Mouse (Mus musculus) liver, embryonic 11.5 days (tissue): ENCODE results near the gene Tsku. TPM values are rescaled to one million over a fixed set of nuclear protein-coding genes. Genes with fewer than 3 reads are reported as not detected.

Experiments
- ATAC-seq: fragments of 200-750 bp; cut with Nextera tagmentation; replicated peaks from 2 replicates; pipeline ENCODE4 v1.8.0; 2017; ENCODE audit warnings: moderate number of reproducible peaks, mild to moderate bottlenecking, moderate TSS enrichment, moderate library complexity; ENCODE audit not compliant: low FRiP score
- DNase-seq: peaks from one replicate; pipeline ENCODE4 v3.0.0-alpha.2; 2017; ENCODE audit warnings: low spot score
- H3K27ac ChIP-seq: fragments of 300-500 bp; sonication (generic); 2 replicates; pipeline ENCODE4 v1.5.1; 2014; ENCODE audit warnings: mild to moderate bottlenecking, low read depth, low read length, control low read depth
- H3K27me3 ChIP-seq: fragments of 300-500 bp; sonication (generic); replicated peaks from 2 replicates; pipeline ENCODE4 v1.6.1; 2014; ENCODE audit warnings: low read length, mixed read lengths; ENCODE audit not compliant: control insufficient read depth, insufficient read depth
- H3K36me3 ChIP-seq: fragments of 300-500 bp; sonication (generic); 2 replicates; pipeline ENCODE4 v1.6.1; 2014; ENCODE audit warnings: mild to moderate bottlenecking, low read length, moderate library complexity, mixed read lengths; ENCODE audit not compliant: control insufficient read depth, insufficient read depth
- H3K4me1 ChIP-seq: fragments of 300-500 bp; sonication (generic); replicated peaks from 2 replicates; pipeline ENCODE4 v1.6.1; 2014; ENCODE audit warnings: low read length, mixed read lengths; ENCODE audit not compliant: control insufficient read depth, insufficient read depth
- H3K4me2 ChIP-seq: fragments of 300-500 bp; sonication (generic); 2 replicates; pipeline ENCODE4 v1.6.1; 2014; ENCODE audit warnings: mild to moderate bottlenecking, control low read depth, moderate library complexity
- H3K4me3 ChIP-seq: fragments of 300-500 bp; sonication (generic); 2 replicates; pipeline ENCODE4 v1.5.1; 2014; ENCODE audit warnings: low read depth, low read length, control low read depth
- H3K9ac ChIP-seq: fragments of 300-500 bp; sonication (generic); 2 replicates; pipeline ENCODE4 v1.6.1; 2014; ENCODE audit warnings: low read depth, low read length, control low read depth
- H3K9me3 ChIP-seq: fragments of 300-500 bp; sonication (generic); 2 replicates; pipeline ENCODE4 v1.6.1; 2016; ENCODE audit warnings: low read length, inconsistent platforms, mixed read lengths; ENCODE audit not compliant: control insufficient read depth
- WGBS: fragments of 180-500 bp; shearing (Covaris S2); extraction: QIAGEN DNeasy Blood & Tissue Kit; methylation state at CpG from one replicate; pipeline ENCODE4 v1.1.7; 2014; 5-methylcytosine and 5-hydroxymethylcytosine counted together
- polyA plus RNA-seq: library from polyadenylated mRNA; unstranded; fragments of >200 nt; fragmentation: Nextera tagmentation; extraction: Ambion mirVana; gene quantifications from 2 replicates; pipeline ENCODE4 v1.2.1, GENCODE M21; 2014

The Tsku gene
- polyA plus RNA-seq, 1 experiment from 2014 or later, result 4.8 TPM

DNA sequence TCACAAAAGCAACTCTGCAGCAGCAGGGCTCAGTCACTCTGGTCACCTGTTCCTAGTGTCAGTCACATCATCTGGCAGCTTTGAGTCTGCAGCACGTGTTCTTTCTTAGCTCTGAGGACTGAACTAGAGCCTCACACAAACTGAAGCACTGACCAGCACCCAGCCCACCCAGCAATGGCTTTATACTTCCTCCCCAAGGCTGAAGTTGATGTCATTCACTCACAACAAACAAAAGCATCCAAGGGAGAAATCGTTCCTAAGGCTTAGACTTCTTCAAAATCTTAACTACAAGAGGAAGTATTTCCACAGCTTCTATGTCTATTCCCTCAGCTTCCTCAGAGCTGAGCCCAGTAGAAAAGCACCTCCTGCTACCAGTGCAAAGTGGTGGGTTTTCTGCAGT lies 32.8 kb downstream of the Tsku start:
- no peak for ATAC-seq
- no peak for DNase-seq
- WGBS, result 51% methylated on average over 2 of the region's 2 CpGs
- Histone ChIP-seq H3K36me3 (no peaks in the 10 kb centered on the region), H3K27me3 (no peaks in the 10 kb centered on the region), H3K9me3 (no peaks in the 10 kb centered on the region), H3K27ac (no peak overlapping the region), H3K9ac (no peak overlapping the region), H3K4me3 (no peak overlapping the region), H3K4me2 (no peak overlapping the region), H3K4me1 (peaks cover 33% of the 10 kb centered on the region)

DNA sequence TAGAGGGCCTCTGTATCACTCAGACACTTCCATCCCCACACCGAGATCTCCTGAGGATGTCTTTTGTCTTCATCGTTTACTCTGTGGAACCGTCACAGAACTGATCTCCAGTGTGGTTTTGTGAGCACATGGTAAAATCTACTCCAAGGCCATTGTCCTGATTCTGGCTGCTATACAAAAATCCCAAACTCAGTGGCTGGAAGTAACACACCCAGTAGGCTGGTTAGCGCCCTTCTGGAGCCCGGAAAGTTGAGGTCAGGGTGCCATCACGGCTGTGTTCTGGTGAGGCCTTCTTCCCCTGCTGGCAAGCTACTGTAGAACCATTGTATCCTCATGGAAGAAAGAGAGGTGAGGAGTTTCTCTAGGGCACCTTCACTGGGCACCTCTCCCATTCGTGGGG lies 35.1 kb downstream of the Tsku start:
- H3K27me3 ChIP-seq, result no peaks in the 10 kb centered on the region
- ATAC-seq, result no peak
- WGBS, result 88% methylated on average over 7 of the region's 7 CpGs
- H3K4me1 ChIP-seq, result peaks cover 18% of the 10 kb centered on the region
- H3K9ac ChIP-seq, result no peak overlapping the region
- no peaks in the 10 kb centered on the region for H3K36me3 ChIP-seq
- no peak for DNase-seq
- H3K4me3 ChIP-seq, result no peak overlapping the region
- no peak overlapping the region for H3K4me2 ChIP-seq
- no peak overlapping the region for H3K27ac ChIP-seq
- no peaks in the 10 kb centered on the region for H3K9me3 ChIP-seq

DNA sequence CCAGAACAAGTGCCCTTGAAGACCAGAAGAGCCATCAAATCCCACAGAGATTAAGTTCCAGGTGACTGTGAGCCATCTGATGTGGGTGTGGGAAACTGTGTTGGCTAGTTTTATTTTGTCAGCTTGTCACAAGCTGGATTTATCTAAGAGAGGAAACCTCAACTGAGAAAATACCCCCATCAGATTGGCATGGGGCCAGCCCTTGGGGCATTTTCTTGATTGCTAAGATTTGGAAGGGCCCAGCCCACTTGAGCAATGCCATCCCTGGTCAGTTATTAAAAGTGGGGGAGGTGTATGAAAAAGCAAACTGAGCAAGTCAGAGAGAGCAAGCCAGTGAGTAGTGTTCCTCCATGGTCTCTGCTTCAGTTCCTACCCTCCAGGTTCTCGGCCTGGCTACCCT lies 36.9 kb downstream of the Tsku start:
- Histone ChIP-seq H3K4me3 (no peak overlapping the region), H3K4me2 (no peak overlapping the region), H3K9ac (no peak overlapping the region), H3K27me3 (no peaks in the 10 kb centered on the region), H3K4me1 (peaks cover 6% of the 10 kb centered on the region), H3K9me3 (no peaks in the 10 kb centered on the region), H3K27ac (no peak overlapping the region), H3K36me3 (no peaks in the 10 kb centered on the region)
- ATAC-seq (no peak), DNase-seq (no peak)
- 81% methylated on average over 1 of the region's 1 CpGs for WGBS

DNA sequence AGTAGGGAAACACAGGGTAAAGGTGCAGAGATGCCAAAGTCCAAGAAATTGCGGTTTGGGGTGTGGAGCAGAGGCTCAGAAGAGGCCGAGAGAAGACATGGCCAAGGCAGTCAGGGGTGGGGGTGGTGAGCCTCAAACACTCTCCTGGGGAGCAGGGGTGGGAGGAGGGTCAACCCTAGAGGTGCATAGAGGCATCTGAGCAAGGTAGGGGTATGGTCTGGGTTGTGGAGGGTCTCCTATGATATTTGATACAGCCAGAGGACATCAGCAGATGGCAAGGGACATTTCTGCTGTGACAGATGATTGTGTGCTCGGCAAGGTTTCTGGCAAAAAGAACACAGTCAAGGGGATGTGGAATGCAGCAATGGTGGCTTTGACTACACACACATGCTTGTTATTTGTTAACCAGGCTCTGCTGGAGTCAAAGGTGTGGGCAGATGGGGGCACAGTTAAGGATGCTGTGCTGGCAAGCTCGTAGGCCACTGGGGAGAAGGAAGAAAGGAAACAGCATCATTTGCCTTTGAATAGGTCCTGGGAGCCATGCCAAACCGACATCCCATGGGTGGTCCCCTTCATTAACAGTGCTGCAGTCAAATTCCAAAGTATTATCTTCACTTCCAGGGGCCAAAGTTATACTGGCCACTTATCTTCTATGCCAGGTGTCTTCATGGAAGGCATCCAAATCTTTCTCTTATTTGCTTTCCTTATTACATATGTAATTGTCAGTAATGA lies 37.7 kb downstream of the Tsku start:
- WGBS, result 66% methylated on average over 5 of the region's 5 CpGs
- no peaks in the 10 kb centered on the region for H3K4me1 ChIP-seq
- no peak overlapping the region for H3K4me2 ChIP-seq
- H3K9ac ChIP-seq, result no peak overlapping the region
- no peak for ATAC-seq
- H3K27me3 ChIP-seq, result no peaks in the 10 kb centered on the region
- H3K36me3 ChIP-seq, result no peaks in the 10 kb centered on the region
- DNase-seq, result no peak
- H3K4me3 ChIP-seq, result no peak overlapping the region
- H3K9me3 ChIP-seq, result no peaks in the 10 kb centered on the region
- no peak overlapping the region for H3K27ac ChIP-seq

DNA sequence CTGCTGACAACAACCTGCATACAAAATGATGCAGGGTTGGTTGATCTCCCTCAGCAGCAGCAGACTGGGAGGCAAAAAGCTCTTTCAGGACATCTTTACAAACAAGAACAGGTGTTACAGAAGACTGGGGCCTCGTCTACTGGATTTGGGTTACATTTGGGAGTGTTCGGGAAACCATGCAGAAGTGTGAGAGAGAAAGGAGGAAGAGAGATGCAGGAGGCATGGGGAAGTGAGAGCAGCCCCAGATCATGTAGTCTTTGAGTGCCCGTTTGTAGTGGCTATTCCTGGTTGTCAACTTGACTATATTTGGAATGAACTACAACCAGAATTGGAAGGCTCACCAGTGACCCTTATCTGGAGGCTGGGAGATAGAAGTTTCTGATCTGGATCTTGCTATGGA lies 38.7 kb downstream of the Tsku start:
- H3K4me2 ChIP-seq, result no peak overlapping the region
- DNase-seq, result no peak
- no peaks in the 10 kb centered on the region for H3K27me3 ChIP-seq
- H3K9me3 ChIP-seq, result no peaks in the 10 kb centered on the region
- H3K9ac ChIP-seq, result no peak overlapping the region
- H3K36me3 ChIP-seq, result no peaks in the 10 kb centered on the region
- H3K4me1 ChIP-seq, result no peaks in the 10 kb centered on the region
- H3K4me3 ChIP-seq, result no peak overlapping the region
- no peak overlapping the region for H3K27ac ChIP-seq
- WGBS, result 54% methylated on average over 3 of the region's 3 CpGs
- no peak for ATAC-seq

DNA sequence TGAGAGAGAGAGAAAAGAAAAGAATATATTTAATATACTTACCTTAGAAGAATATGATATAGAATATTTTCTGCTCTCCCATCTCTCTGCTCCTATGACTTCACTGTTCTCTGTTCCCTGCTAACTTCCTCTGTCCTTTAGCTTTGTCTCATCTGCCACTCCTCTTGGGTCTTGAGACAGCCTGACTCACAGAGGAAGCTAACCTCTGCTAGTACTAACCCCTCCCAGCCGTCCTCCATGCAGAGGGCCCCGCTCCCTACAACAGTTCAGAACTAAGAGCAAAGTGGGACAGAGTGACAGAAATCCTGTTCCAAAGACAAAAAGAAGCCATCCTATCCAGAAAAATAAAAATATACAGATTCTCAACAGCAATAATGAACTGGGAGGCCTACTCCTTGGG lies 40.0 kb downstream of the Tsku start, which contains the start of gene Acer3:
Acer3 (minus strand) TSS at position 126 of the 400 bp plus-strand sequence.
- Histone ChIP-seq H3K36me3 (no peaks in the 10 kb centered on the region), H3K9me3 (no peaks in the 10 kb centered on the region), H3K4me2 (no peak within 1 kb of the TSS), H3K4me1 (no peaks in the 10 kb centered on the region), H3K27me3 (no peaks in the 10 kb centered on the region), H3K9ac (no peak within 1 kb of the TSS), H3K27ac (no peak within 1 kb of the TSS), H3K4me3 (no peak within 1 kb of the TSS)
- 60% methylated on average over 2 of the region's 2 CpGs for WGBS
- ATAC-seq (no peak), DNase-seq (no peak)

DNA sequence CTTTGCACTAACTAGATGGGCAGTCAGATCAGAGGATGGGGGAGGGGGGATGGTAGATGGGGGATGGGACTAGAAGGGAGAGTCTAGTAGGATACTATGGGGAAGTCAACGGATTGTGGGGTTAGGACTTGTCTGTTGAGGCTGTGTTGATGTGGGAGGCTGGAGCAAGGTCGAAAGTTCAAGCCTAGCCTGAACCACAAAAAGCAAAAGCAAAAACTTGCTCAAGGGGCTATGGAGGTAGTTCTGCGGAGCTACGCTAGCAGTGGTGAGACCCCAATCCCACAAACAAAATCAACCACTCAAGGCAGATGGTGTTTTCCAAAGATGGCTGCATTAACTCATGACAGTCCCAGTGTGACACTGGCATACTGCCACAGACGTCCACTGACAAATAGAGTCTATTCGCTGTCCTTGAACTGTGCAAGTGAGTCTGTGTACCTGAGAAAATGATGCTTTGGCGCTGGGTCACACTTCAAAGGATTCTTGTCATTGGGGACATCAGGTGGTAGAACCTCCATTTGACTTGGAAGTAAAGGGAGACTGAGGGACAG lies 41.0 kb downstream of the Tsku start:
- Histone ChIP-seq H3K4me1 (no peaks in the 10 kb centered on the region), H3K27me3 (no peaks in the 10 kb centered on the region), H3K4me2 (no peak overlapping the region), H3K9ac (no peak overlapping the region), H3K27ac (no peak overlapping the region), H3K36me3 (no peaks in the 10 kb centered on the region), H3K4me3 (no peak overlapping the region), H3K9me3 (no peaks in the 10 kb centered on the region)
- no peak for DNase-seq
- 78% methylated on average over 7 of the region's 7 CpGs for WGBS
- no peak for ATAC-seq

DNA sequence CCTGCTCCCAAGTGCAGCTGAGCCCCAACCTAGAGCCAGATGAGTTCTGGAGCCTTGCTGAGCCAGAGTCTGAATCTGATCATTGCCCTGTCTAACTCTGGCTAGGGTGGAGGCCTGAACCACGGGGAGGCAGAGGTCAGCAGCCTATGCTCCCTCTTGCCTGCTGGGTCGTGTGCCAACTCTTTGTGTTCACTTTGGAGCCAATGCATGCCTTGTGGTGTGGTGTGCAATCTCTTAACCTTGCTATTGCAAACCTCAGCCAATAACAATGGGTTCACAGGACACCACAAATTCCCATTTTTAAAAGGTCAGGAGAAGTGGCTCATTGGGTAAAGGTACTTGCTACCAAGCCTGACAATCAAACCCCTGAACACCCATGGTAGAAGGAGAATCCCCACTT lies 44.6 kb downstream of the Tsku start:
- Histone ChIP-seq H3K27me3 (no peaks in the 10 kb centered on the region), H3K36me3 (no peaks in the 10 kb centered on the region), H3K4me2 (no peak overlapping the region), H3K9me3 (no peaks in the 10 kb centered on the region), H3K9ac (no peak overlapping the region), H3K4me3 (no peak overlapping the region), H3K27ac (no peak overlapping the region), H3K4me1 (no peaks in the 10 kb centered on the region)
- WGBS, result 49% methylated on average over 2 of the region's 2 CpGs
- DNase-seq (peak; percentile 27), ATAC-seq (no peak)

DNA sequence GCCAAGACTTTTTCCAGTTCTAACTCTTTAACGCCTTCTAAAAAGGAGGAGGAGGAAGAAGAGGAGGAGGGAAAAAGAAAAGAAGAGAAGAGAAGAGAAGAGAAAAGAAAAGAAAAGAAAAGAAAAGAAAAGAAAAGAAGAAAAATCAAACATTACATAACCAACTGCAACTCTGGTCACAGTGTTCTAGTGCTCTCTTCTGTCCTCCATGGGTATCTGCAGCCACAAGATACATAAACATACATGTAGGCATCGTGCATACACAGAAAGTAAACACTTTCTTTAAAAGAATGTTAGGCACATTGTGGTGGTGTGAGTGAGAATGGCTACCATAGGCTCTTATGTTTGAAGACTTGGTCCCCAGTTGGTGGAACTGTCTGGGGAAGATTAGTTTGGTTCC lies 46.0 kb downstream of the Tsku start:
- no peak for DNase-seq
- no peak overlapping the region for H3K27ac ChIP-seq
- H3K9me3 ChIP-seq, result no peaks in the 10 kb centered on the region
- 69% methylated on average over 2 of the region's 2 CpGs for WGBS
- H3K4me2 ChIP-seq, result no peak overlapping the region
- no peak overlapping the region for H3K4me3 ChIP-seq
- no peak for ATAC-seq
- no peaks in the 10 kb centered on the region for H3K36me3 ChIP-seq
- no peaks in the 10 kb centered on the region for H3K4me1 ChIP-seq
- H3K9ac ChIP-seq, result no peak overlapping the region
- no peaks in the 10 kb centered on the region for H3K27me3 ChIP-seq
